Mouse (Mus musculus) cerebellum, adult 9-11 months (tissue): ENCODE measurements at regions not wholly inside any gene's neighbourhood (a gene's known extent, or its start where the extent isn't known, plus 50 kb on each side); places are given as distances from the start of the nearest gene placed in this dataset.

Source experiments
- DNase-seq: peaks from one replicate; pipeline ENCODE4 v3.0.0; 2022

- no peak for DNase-seq
Observed at GRCm38 (mm10) chr5:37980692-37981091, 57.9 kb upstream of the Stx18 start.

GRCm38 (mm10) chr5:37976943-37977434 lies 61.6 kb upstream of the Stx18 start:
- no peak for DNase-seq

- DNase-seq: no peak
Observed at GRCm38 (mm10) chr5:37972980-37973545, 65.5 kb upstream of the Stx18 start.

- DNase-seq: no peak
Observed at GRCm38 (mm10) chr5:37971724-37972123, 66.8 kb upstream of the Stx18 start.

GRCm38 (mm10) chr5:37968596-37968995 lies 69.9 kb upstream of the Stx18 start:
- DNase-seq: no peak

- DNase-seq: no peak
Observed at GRCm38 (mm10) chr5:37967914-37968375, 70.6 kb upstream of the Stx18 start.

GRCm38 (mm10) chr5:37967106-37967913 lies 71.2 kb upstream of the Stx18 start:
- DNase-seq: no peak

GRCm38 (mm10) chr5:37963688-37964087 lies 74.9 kb upstream of the Stx18 start:
- DNase-seq: no peak

GRCm38 (mm10) chr5:37962513-37962912 lies 76.0 kb upstream of the Stx18 start:
- DNase-seq: no peak

GRCm38 (mm10) chr5:37960216-37960615 lies 78.3 kb upstream of the Stx18 start:
- no peak for DNase-seq

- DNase-seq: no peak
Observed at GRCm38 (mm10) chr5:37952096-37952495, 86.4 kb upstream of the Stx18 start.

GRCm38 (mm10) chr5:37932760-37933122 lies 105.8 kb upstream of the Stx18 start:
- no peak for DNase-seq

- no peak for DNase-seq
Observed at GRCm38 (mm10) chr5:37932086-37932759, 106.3 kb upstream of the Stx18 start.

GRCm38 (mm10) chr5:37920481-37920880 lies 96.1 kb upstream of the Msx1 start:
- no peak for DNase-seq

GRCm38 (mm10) chr5:37919102-37919501 lies 94.7 kb upstream of the Msx1 start:
- DNase-seq: no peak

GRCm38 (mm10) chr5:37918001-37918707 lies 93.8 kb upstream of the Msx1 start:
- no peak for DNase-seq

GRCm38 (mm10) chr5:37917161-37917560 lies 92.8 kb upstream of the Msx1 start:
- DNase-seq: no peak

GRCm38 (mm10) chr5:37904683-37905352 lies 80.4 kb upstream of the Msx1 start:
- DNase-seq: no peak

GRCm38 (mm10) chr5:37903861-37904260 lies 79.5 kb upstream of the Msx1 start:
- DNase-seq: no peak

GRCm38 (mm10) chr5:37902741-37903140 lies 78.4 kb upstream of the Msx1 start:
- DNase-seq: no peak

GRCm38 (mm10) chr5:37901861-37902291 lies 77.5 kb upstream of the Msx1 start:
- DNase-seq: no peak

- DNase-seq: no peak
Observed at GRCm38 (mm10) chr5:37898041-37898615, 73.7 kb upstream of the Msx1 start.
